In genomic region chr10:50604919-50605318, GRCm38 (mm10) we compare ENCODE assay signal across 16 mouse cellular contexts. TPM values are rescaled to one million over a fixed set of nuclear protein-coding genes. Genes with fewer than 3 reads are reported as not detected.
DNase-seq lines count a peak whose midpoint lies in the region; TF ChIP-seq lines count a peak whose summit lies in the region.
"Had no signal": no experiment of that assay in that cellular context is flagged by ENCODE, and none has a peak within 500 bp of the region (broad histone marks: within the 10 kb centered on the region; RNA-seq: fewer than 3 reads in every experiment).

No protein-coding gene starts in this region.

- H3K27ac ChIP-seq in CH12.LX (ENCODE audit: insufficient read depth, low read depth), result no peak overlapping the region

- H3K4me3 ChIP-seq in CH12.LX (replicated peaks in 1 of 3; ENCODE audit: low read depth in 2 of 3, low read length in 2 of 3, poor library complexity in 1 of 3), result peak overlapping the region in 1 of 3 experiments; percentile 10

- TF ChIP-seq EP300 in CH12.LX (IDR thresholded peaks at IDR 0.05; ENCODE audit: low read length), result no peak

- H3K36me3 ChIP-seq in CH12.LX (replicated peaks in 1 of 2; ENCODE audit: control insufficient read depth in 1 of 2, insufficient read depth in 1 of 2, low read length in 1 of 2), result peaks cover 0 to 14% of the 10 kb centered on the region in 2 experiments

- TF ChIP-seq RAD21 in CH12.LX (IDR thresholded peaks at IDR 0.05; ENCODE audit: low read depth, low read length), result no peak

- no peak for TF ChIP-seq CTCF in CH12.LX (conservative IDR thresholded peaks at IDR 0.05 in 1 of 2, IDR thresholded peaks at IDR 0.05 in 1 of 2; ENCODE audit: low read depth in 2 of 2, low read length in 2 of 2)

- dilution Hi-C loops in CH12.LX (cut with MboI; ENCODE audit: extremely low pct_ligation_motif_present, extremely low pct_unique_long_range_greater_than_20kb, low sequenced_read_pairs), result no loop called here

- H3K4me1 ChIP-seq in CH12.LX (ENCODE audit: control insufficient read depth in 1 of 2, insufficient read depth in 2 of 2), result peaks cover 6 to 30% of the 10 kb centered on the region in 2 experiments

- peaks cover 7% of the 10 kb centered on the region for H3K79me2 ChIP-seq in CH12.LX (replicated peaks; ENCODE audit: control insufficient read depth, extremely low read depth, insufficient read depth, poor library complexity, severe bottlenecking)

- TF ChIP-seq POLR2A in CH12.LX (IDR thresholded peaks at IDR 0.05; ENCODE audit: low read depth, low read length), result no peak

- H3K4me2 ChIP-seq in CH12.LX (ENCODE audit: insufficient read depth, low read depth, poor library complexity, severe bottlenecking), result 0 out of 2 replicates have a peak overlapping the region, but pooled peaks have one; percentile 24

- no peaks in the 10 kb centered on the region for H3K27me3 ChIP-seq in CH12.LX (replicated peaks)
- H3K27me3 ChIP-seq: Patski had no signal

- DNase-seq in CH12.LX (ENCODE audit: extremely low read depth), result peak; percentile 46
- DNase-seq in gastrocnemius, adult 8-10 months (ENCODE audit: low spot score in 2 of 2), result no peak
- DNase-seq: adrenal gland, adult 2 months; adrenal gland, adult 8-10 months; adrenal gland, postnatal 10 days; adrenal gland, postnatal 14 days; adrenal gland, postnatal 25 days; adrenal gland, postnatal 36 days; B cell, adult 2 months; cerebellum, adult 11 months; cerebellum, adult 11-12 months; cerebellum, adult 18-20 months; cerebellum, adult 2 months; cerebellum, adult 8-10 months had no signal

- H3K9ac ChIP-seq in CH12.LX (ENCODE audit: insufficient read depth, low read depth), result no peak overlapping the region

- in situ Hi-C loops in CH12.LX (cut with MboI; ENCODE audit: low pct_ligation_motif_present, low pct_unique_long_range_greater_than_20kb, low sequenced_read_pairs), result no loop called here

- peaks cover 2% of the 10 kb centered on the region for H3K9me3 ChIP-seq in CH12.LX (replicated peaks; ENCODE audit: low read length)
- H3K9me3 ChIP-seq: G1E had no signal

TF ChIP-seq in CH12.LX, 34 proteins besides CTCF, POLR2A, EP300 and RAD21:
- TF ChIP-seq IRF4 (IDR thresholded peaks at IDR 0.05; ENCODE audit: low read depth, low read length), result peak; percentile 73
- TF ChIP-seq USF1 (IDR thresholded peaks at IDR 0.05; ENCODE audit: low read depth, low read length), result no peak
- TF ChIP-seq JUND (conservative IDR thresholded peaks at IDR 0.05; ENCODE audit: low read depth, low read length), result peak; percentile 69
- TF ChIP-seq MEF2A (IDR thresholded peaks at IDR 0.05; ENCODE audit: borderline replicate concordance, low read depth, low read length), result peak; percentile 46; the same call in 1 of the 2 replicates
- TF ChIP-seq CHD1 (IDR thresholded peaks at IDR 0.05; ENCODE audit: low read depth, low read length), result 0 out of 2 replicates have a peak, but pooled peaks have one; percentile 29
- TF ChIP-seq MAFK (IDR thresholded peaks at IDR 0.05; ENCODE audit: insufficient replicate concordance, low read length), result no peak

RNA-seq across cellular contexts. Expression of gene Ascc3, which starts 12.4 kb away (rescaled TPM):
- 26.0 and 30.3 TPM in 2 replicates for total RNA-seq in CH12.LX (2012; rRNA removed)
- total RNA-seq in CH12.LX (2014; rRNA removed), result 26.2 and 29.1 TPM in 2 replicates
- polyA plus RNA-seq in CH12.LX (2012; ENCODE audit: insufficient read length, low read depth), result 13.0 and 16.2 TPM in 2 replicates
- total RNA-seq in gastrocnemius, adult 8-10 months (2022), result 10 to 100 TPM; 11.9 to 17.4 (median 14.4) TPM
